Mouse (Mus musculus) T-cell, adult 2 months (primary cell): ENCODE measurements around the gene Eva1b.

Source experiments
- DNase-seq: peaks from one replicate; pipeline ENCODE4 v3.0.0; 2022; ENCODE audit warnings: low spot score

Eva1b gene

GRCm38 (mm10) chr4:126120052-126120451, 27.5 kb upstream of the Eva1b start:
- no peak for DNase-seq

- DNase-seq = no peak
Measured at GRCm38 (mm10) chr4:126120506-126120905, 27.0 kb upstream of the Eva1b start.

GRCm38 (mm10) chr4:126123309-126124040, 24.1 kb upstream of the Eva1b start:
- DNase-seq = no peak

GRCm38 (mm10) chr4:126130502-126130901, 17.0 kb upstream of the Eva1b start:
- no peak for DNase-seq

- no peak for DNase-seq
Measured at GRCm38 (mm10) chr4:126131290-126132121, 16.0 kb upstream of the Eva1b start.

GRCm38 (mm10) chr4:126132636-126133264, 14.8 kb upstream of the Eva1b start:
- no peak for DNase-seq

GRCm38 (mm10) chr4:126134236-126134635, 13.3 kb upstream of the Eva1b start:
- DNase-seq = no peak

- DNase-seq = no peak
Measured at GRCm38 (mm10) chr4:126134639-126135038, 12.9 kb upstream of the Eva1b start.

GRCm38 (mm10) chr4:126137773-126138172, 9.8 kb upstream of the Eva1b start:
- DNase-seq = no peak

- no peak for DNase-seq
Measured at GRCm38 (mm10) chr4:126141021-126141420, 6.5 kb upstream of the Eva1b start.

GRCm38 (mm10) chr4:126145396-126145795, 2.1 kb upstream of the Eva1b start:
- DNase-seq = no peak

GRCm38 (mm10) chr4:126146974-126147532, 491 bp upstream of the Eva1b start:
- no peak for DNase-seq

- peak; percentile 69 for DNase-seq
Measured at GRCm38 (mm10) chr4:126148161-126148961, 817 bp downstream of the Eva1b start.

GRCm38 (mm10) chr4:126149041-126149676, 1.6 kb downstream of the Eva1b start:
- no peak for DNase-seq

- no peak for DNase-seq
Measured at GRCm38 (mm10) chr4:126149798-126150197, 2.3 kb downstream of the Eva1b start.

- peak; percentile 20 for DNase-seq
Measured at GRCm38 (mm10) chr4:126150297-126150948, 2.9 kb downstream of the Eva1b start.

- no peak for DNase-seq
Measured at GRCm38 (mm10) chr4:126150949-126151320, 3.4 kb downstream of the Eva1b start.

GRCm38 (mm10) chr4:126151701-126152440, 4.3 kb downstream of the Eva1b start:
- no peak for DNase-seq

- no peak for DNase-seq
Measured at GRCm38 (mm10) chr4:126152864-126153263, 5.3 kb downstream of the Eva1b start.

GRCm38 (mm10) chr4:126155183-126155582, 7.6 kb downstream of the Eva1b start:
- no peak for DNase-seq
